Mouse (Mus musculus) regulatory T cell (primary cell): Measurements from ENCODE around the gene Hmga1.

Source experiments
- in situ Hi-C: fragments of 300-600 bp; cut with MboI, MseI; formaldehyde crosslinking; loops from one replicate; pipeline ENCODE4 v1.15.1; 2025; ENCODE audit warnings: high pct_unique_total_duplicates

Gene Hmga1

GRCm38 (mm10) chr17:27586661-27587060, 30.4 kb downstream of the Hmga1 start:
- in situ Hi-C loops: no loop called here

GRCm38 (mm10) chr17:27587252-27587651, 31.0 kb downstream of the Hmga1 start:
- in situ Hi-C loops: no loop called here

GRCm38 (mm10) chr17:27588231-27588630, 31.9 kb downstream of the Hmga1 start:
- in situ Hi-C loops: no loop called here

GRCm38 (mm10) chr17:27591826-27592564, 35.7 kb downstream of the Hmga1 start:
- in situ Hi-C loops: no loop called here

GRCm38 (mm10) chr17:27592565-27592910, 36.2 kb downstream of the Hmga1 start:
- in situ Hi-C loops: no loop called here

GRCm38 (mm10) chr17:27595659-27596375, 39.5 kb downstream of the Hmga1 start:
- in situ Hi-C loops: no loop called here

GRCm38 (mm10) chr17:27596376-27597190, 40.3 kb downstream of the Hmga1 start:
- in situ Hi-C loops: no loop called here

- in situ Hi-C loops: no loop called here
These were observed 44.0 kb downstream of the Hmga1 start for GRCm38 (mm10) chr17:27600286-27600685.

- in situ Hi-C loops: no loop called here
These were observed 44.6 kb downstream of the Hmga1 start for GRCm38 (mm10) chr17:27600869-27601268.

- in situ Hi-C loops: no loop called here
These were observed 46.7 kb downstream of the Hmga1 start for GRCm38 (mm10) chr17:27603036-27603435.

- in situ Hi-C loops: no loop called here
These were observed 47.4 kb downstream of the Hmga1 start for GRCm38 (mm10) chr17:27603522-27604234.

- in situ Hi-C loops: no loop called here
These were observed 53.3 kb downstream of the Hmga1 start for GRCm38 (mm10) chr17:27609576-27609975.

GRCm38 (mm10) chr17:27610679-27611518, 54.6 kb downstream of the Hmga1 start:
- in situ Hi-C loops: no loop called here

- in situ Hi-C loops: no loop called here
These were observed 55.2 kb downstream of the Hmga1 start for GRCm38 (mm10) chr17:27611519-27611884.

- in situ Hi-C loops: no loop called here
These were observed 55.7 kb downstream of the Hmga1 start for GRCm38 (mm10) chr17:27611994-27612393.

- in situ Hi-C loops: no loop called here
These were observed 56.7 kb downstream of the Hmga1 start for GRCm38 (mm10) chr17:27613016-27613415.
